Mouse (Mus musculus) cerebellum, adult (tissue): Measurements from ENCODE around the gene Kcnn4.
A peak's percentile ranks its signal among the peaks of the same experiment; 100 is the strongest.
"Not testable (repeated sequence)": the region's sequence is repeated elsewhere in the genome, so short reads cannot be mapped to it uniquely, and the experiment has no call there.

Experiments
- ATAC-seq: cut with Nextera tagmentation; 2 replicates; pipeline ENCODE4 v1.9.2; 2017; ENCODE audit warnings: mild to moderate bottlenecking, moderate library complexity, mixed read lengths; ENCODE audit not compliant: insufficient number of reproducible peaks, low FRiP score, low TSS enrichment

Kcnn4 gene

GRCm38 (mm10) chr7:24389516-24390187 is 19.6 kb downstream of the Kcnn4 start:
- ATAC-seq = no peak

GRCm38 (mm10) chr7:24390512-24390911 is 20.4 kb downstream of the Kcnn4 start:
- no peak for ATAC-seq

GRCm38 (mm10) chr7:24391077-24391476 is 21.0 kb downstream of the Kcnn4 start:
- ATAC-seq = no peak

- ATAC-seq = no peak
These were observed 21.6 kb downstream of the Kcnn4 start for GRCm38 (mm10) chr7:24391687-24392086.

- no peak for ATAC-seq
These were observed 24.0 kb downstream of the Kcnn4 start for GRCm38 (mm10) chr7:24394054-24394453.

- ATAC-seq = no peak
These were observed 24.6 kb downstream of the Kcnn4 start for GRCm38 (mm10) chr7:24394475-24395161.

GRCm38 (mm10) chr7:24396832-24397231 is 26.8 kb downstream of the Kcnn4 start:
- ATAC-seq = no peak

GRCm38 (mm10) chr7:24398364-24398913 is 28.4 kb downstream of the Kcnn4 start:
- no peak for ATAC-seq

- peak; percentile 93 for ATAC-seq
These were observed 29.4 kb downstream of the Kcnn4 start, which contains the start of gene Smg9 for GRCm38 (mm10) chr7:24399256-24400081. Smg9 (plus strand) TSS chr7:24399619.

- no peak for ATAC-seq
These were observed 30.0 kb downstream of the Kcnn4 start for GRCm38 (mm10) chr7:24400082-24400452.

- not testable (repeated sequence) for ATAC-seq
These were observed 30.4 kb downstream of the Kcnn4 start for GRCm38 (mm10) chr7:24400489-24400888.

- ATAC-seq = no peak
These were observed 32.8 kb downstream of the Kcnn4 start for GRCm38 (mm10) chr7:24402851-24403250.

- no peak for ATAC-seq
These were observed 35.6 kb downstream of the Kcnn4 start for GRCm38 (mm10) chr7:24405649-24406048.

- peak; percentile 46; the same call in 1 of the 2 replicates for ATAC-seq
These were observed 36.7 kb downstream of the Kcnn4 start for GRCm38 (mm10) chr7:24406528-24407344.

- ATAC-seq = no peak
These were observed 38.1 kb downstream of the Kcnn4 start for GRCm38 (mm10) chr7:24408186-24408585.

GRCm38 (mm10) chr7:24410123-24410522 is 40.1 kb downstream of the Kcnn4 start:
- ATAC-seq = no peak

- no peak for ATAC-seq
These were observed 40.8 kb downstream of the Kcnn4 start for GRCm38 (mm10) chr7:24410831-24411230.

GRCm38 (mm10) chr7:24413630-24414029 is 43.6 kb downstream of the Kcnn4 start:
- ATAC-seq = no peak

- ATAC-seq = no peak
These were observed 45.2 kb downstream of the Kcnn4 start for GRCm38 (mm10) chr7:24415261-24415660.

- ATAC-seq = no peak
These were observed 49.5 kb downstream of the Kcnn4 start for GRCm38 (mm10) chr7:24419579-24419978.
